ENCODE assay signal across 8 mouse cellular contexts in the genomic region with DNA sequence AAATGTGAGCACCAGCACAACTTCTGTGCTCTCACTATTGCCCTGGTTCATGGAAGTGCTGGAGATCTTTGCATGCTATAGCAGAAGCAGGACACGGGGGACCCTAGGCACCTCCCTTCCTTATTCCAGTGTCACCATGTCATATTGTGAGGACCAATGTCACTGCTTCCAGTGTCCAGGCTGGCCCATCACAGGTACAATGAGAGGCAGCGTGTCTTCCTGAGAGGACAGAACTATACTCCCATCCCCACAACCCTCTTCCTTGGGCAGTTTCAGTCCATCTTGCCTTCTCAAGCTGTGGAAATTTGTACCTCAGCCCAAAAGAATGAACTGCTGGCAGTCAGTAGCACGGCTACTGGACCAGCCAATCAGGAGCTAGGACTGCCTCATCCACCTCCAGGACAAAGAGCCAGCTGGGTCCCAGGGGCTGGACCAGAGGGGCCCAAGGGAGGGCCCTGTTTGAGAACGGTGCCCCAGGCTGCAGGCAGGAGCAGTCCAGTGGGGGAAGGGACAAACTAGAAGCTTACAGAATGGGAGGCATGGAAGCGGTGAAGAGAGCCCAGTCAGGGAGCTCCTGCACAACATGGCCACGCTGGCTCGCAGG. TPM values are rescaled to one million over a fixed set of nuclear protein-coding genes. Genes with fewer than 3 reads are reported as not detected.
DNase-seq lines count a peak whose midpoint lies in the region; ATAC-seq and TF ChIP-seq lines count a peak whose summit lies in the region.

No protein-coding gene starts in this region.

- no peak for TF ChIP-seq CTCF in thymus, adult 2 months (IDR thresholded peaks at IDR 0.05; ENCODE audit: borderline replicate concordance, control insufficient read depth, extremely low read depth, insufficient read depth, low read length, poor library complexity)

- intact Hi-C loops in heart, postnatal 25 days (cut with DNase I) = loop anchor here (2.0 to 5.0 kb wide), 3 partner anchors 19 to 273 kb away; a partner anchor contains a TSS

- peak overlapping the region; percentile 46; the same call in 1 of the 2 replicates for H3K9ac ChIP-seq in forebrain, embryonic 14.5 days (ENCODE audit: low read length)
- no peak overlapping the region for H3K9ac ChIP-seq in limb, embryonic 15.5 days
- H3K9ac ChIP-seq in neural tube, embryonic 13.5 days = 0 out of 2 replicates have a peak overlapping the region, but pooled peaks have one; percentile 4

- H3K4me1 ChIP-seq in forebrain, embryonic 14.5 days (ENCODE audit: control insufficient read depth, insufficient read depth, low read length) = peaks cover 15% of the 10 kb centered on the region
- H3K4me1 ChIP-seq in limb, embryonic 15.5 days = peaks cover 39% of the 10 kb centered on the region
- peaks cover 48% of the 10 kb centered on the region for H3K4me1 ChIP-seq in neural tube, embryonic 13.5 days (replicated peaks)
- H3K4me1 ChIP-seq in thymus, adult 2 months (replicated peaks; ENCODE audit: control insufficient read depth, insufficient read depth, low read length) = no peaks in the 10 kb centered on the region

- H3K36me3 ChIP-seq in forebrain, embryonic 14.5 days (ENCODE audit: control insufficient read depth, insufficient read depth, low read length) = 0 out of 2 replicates have a peak, but pooled peaks cover 2% of the 10 kb centered on the region
- peaks cover 23% of the 10 kb centered on the region for H3K36me3 ChIP-seq in limb, embryonic 15.5 days
- 0 out of 2 replicates have a peak, but pooled peaks cover 8% of the 10 kb centered on the region for H3K36me3 ChIP-seq in neural tube, embryonic 13.5 days
- peaks cover 18% of the 10 kb centered on the region for H3K36me3 ChIP-seq in thymus, adult 2 months (ENCODE audit: control insufficient read depth, insufficient read depth, low read length)

- TF ChIP-seq POLR2A in thymus, adult 2 months (IDR thresholded peaks at IDR 0.05; ENCODE audit: control insufficient read depth, extremely low read depth, insufficient read depth, low read length, poor library complexity) = no peak

- whole genome bisulfite sequencing in forebrain, embryonic 14.5 days = 7% methylated on average over 7 of the region's 7 CpGs
- 52% methylated on average over 7 of the region's 7 CpGs for WGBS in limb, embryonic 15.5 days
- 18% methylated on average over 7 of the region's 7 CpGs for WGBS in neural tube, embryonic 13.5 days
- WGBS in thymus, adult 2 months = 91% methylated on average over 7 of the region's 7 CpGs

- peak overlapping the region; percentile 18; the same call in 1 of the 2 replicates for H3K4me2 ChIP-seq in forebrain, embryonic 14.5 days (ENCODE audit: low read length)
- H3K4me2 ChIP-seq in limb, embryonic 15.5 days = no peak overlapping the region; the same call in 1 of the 2 replicates
- H3K4me2 ChIP-seq in neural tube, embryonic 13.5 days = peak overlapping the region; percentile 21; the same call in 1 of the 2 replicates

- no peaks in the 10 kb centered on the region for H3K27me3 ChIP-seq in forebrain, embryonic 14.5 days (replicated peaks; ENCODE audit: control insufficient read depth, insufficient read depth, low read length)
- no peaks in the 10 kb centered on the region for H3K27me3 ChIP-seq in limb, embryonic 15.5 days
- no peaks in the 10 kb centered on the region for H3K27me3 ChIP-seq in neural tube, embryonic 13.5 days
- no peaks in the 10 kb centered on the region for H3K27me3 ChIP-seq in thymus, adult 2 months (ENCODE audit: control insufficient read depth, insufficient read depth, low read length)

- peak; percentile 48 for DNase-seq in kidney, adult 11 months
- no peak for DNase-seq in kidney, adult 8-10 months
- peak; percentile 58 for DNase-seq in adipocyte (ENCODE audit: low spot score)
- DNase-seq in forebrain, embryonic 14.5 days (ENCODE audit: low spot score) = peak; percentile 81
- DNase-seq in heart, postnatal 25 days (ENCODE audit: low spot score) = peak; percentile 74
- DNase-seq in thymus, adult 2 months = no peak

- H3K27ac ChIP-seq in forebrain, embryonic 14.5 days (ENCODE audit: low read depth, low read length) = peak overlapping the region; percentile 74
- H3K27ac ChIP-seq in limb, embryonic 15.5 days = peak overlapping the region; percentile 94
- peak overlapping the region; percentile 75 for H3K27ac ChIP-seq in neural tube, embryonic 13.5 days (replicated peaks)
- H3K27ac ChIP-seq in thymus, adult 2 months (ENCODE audit: control insufficient read depth, insufficient read depth, low read length) = no peak overlapping the region

- no peaks in the 10 kb centered on the region for H3K9me3 ChIP-seq in forebrain, embryonic 14.5 days (replicated peaks; ENCODE audit: control insufficient read depth, low read length)
- no peaks in the 10 kb centered on the region for H3K9me3 ChIP-seq in limb, embryonic 15.5 days
- no peaks in the 10 kb centered on the region for H3K9me3 ChIP-seq in neural tube, embryonic 13.5 days

- peak; percentile 85 for ATAC-seq in forebrain, embryonic 14.5 days
- ATAC-seq in limb, embryonic 15.5 days (ENCODE audit: insufficient number of reproducible peaks, low FRiP score, low TSS enrichment, low read depth) = peak; percentile 46
- ATAC-seq in neural tube, embryonic 13.5 days (ENCODE audit: low read depth) = peak; percentile 82

- no peak overlapping the region for H3K4me3 ChIP-seq in forebrain, embryonic 14.5 days (ENCODE audit: low read depth, low read length)
- H3K4me3 ChIP-seq in limb, embryonic 15.5 days = no peak overlapping the region
- no peak overlapping the region for H3K4me3 ChIP-seq in neural tube, embryonic 13.5 days
- H3K4me3 ChIP-seq in thymus, adult 2 months (ENCODE audit: control insufficient read depth, insufficient read depth, low read length) = no peak overlapping the region

RNA-seq across cellular contexts. Expression of a gene that starts 31.8 kb away (rescaled TPM):
- 17.9 and 19.5 TPM in 2 replicates for polyA plus RNA-seq in forebrain, embryonic 14.5 days (2014; fragmentation: Nextera tagmentation; extraction: Ambion mirVana)
- total RNA-seq in heart, postnatal 25 days (2021) = 10 to 100 TPM; 11.4 to 13.4 TPM
- 64.1 and 66.5 TPM in 2 replicates for polyA plus RNA-seq in limb, embryonic 15.5 days (2015; fragmentation: Nextera tagmentation; extraction: Ambion mirVana)
- polyA plus RNA-seq in neural tube, embryonic 13.5 days (2015; fragmentation: Nextera tagmentation; extraction: Ambion mirVana) = 55.1 and 63.4 TPM in 2 replicates
- polyA plus RNA-seq in thymus, adult 2 months (2012; rRNA removed) = 201 and 214 TPM in 2 replicates

RNA-seq across cellular contexts. Expression of a gene that starts 46.0 kb away (rescaled TPM):
- polyA plus RNA-seq in forebrain, embryonic 14.5 days (2014; fragmentation: Nextera tagmentation; extraction: Ambion mirVana) = 134 and 154 TPM in 2 replicates
- total RNA-seq in heart, postnatal 25 days (2021) = 10 to 100 TPM; 34.5 to 39.8 TPM
- 194 and 206 TPM in 2 replicates for polyA plus RNA-seq in limb, embryonic 15.5 days (2015; fragmentation: Nextera tagmentation; extraction: Ambion mirVana)
- 197 and 213 TPM in 2 replicates for polyA plus RNA-seq in neural tube, embryonic 13.5 days (2015; fragmentation: Nextera tagmentation; extraction: Ambion mirVana)
- 269 and 361 TPM in 2 replicates for polyA plus RNA-seq in thymus, adult 2 months (2012; rRNA removed)

RNA-seq across cellular contexts. Expression of a gene that starts 60.0 kb away (rescaled TPM):
- polyA plus RNA-seq in forebrain, embryonic 14.5 days (2014; fragmentation: Nextera tagmentation; extraction: Ambion mirVana) = 6.0 and 6.7 TPM in 2 replicates
- 1 to 10 TPM; 6.8 to 7.9 TPM for total RNA-seq in heart, postnatal 25 days (2021)
- polyA plus RNA-seq in limb, embryonic 15.5 days (2015; fragmentation: Nextera tagmentation; extraction: Ambion mirVana) = 16.7 and 18.0 TPM in 2 replicates
- polyA plus RNA-seq in neural tube, embryonic 13.5 days (2015; fragmentation: Nextera tagmentation; extraction: Ambion mirVana) = 9.6 and 9.9 TPM in 2 replicates
- polyA plus RNA-seq in thymus, adult 2 months (2012; rRNA removed) = 13.8 and 14.0 TPM in 2 replicates

Comparison
In these comparisons a context has a peak if more than half of its experiments do, and no peak if none do; other contexts are left out.
1. DNase-seq: peak in kidney, adult 11 months (single experiment), adipocyte (single experiment), forebrain, embryonic 14.5 days (single experiment) and heart, postnatal 25 days (single experiment); none in kidney, adult 8-10 months (0 of 2) and thymus, adult 2 months (single experiment).
2. Peak in every context shown above with its lines, with median percentiles within 50 percentile points of each other: ATAC-seq.